Mouse (Mus musculus): ENCODE data around the gene Gm10337. TPM values are rescaled to one million over a fixed set of nuclear protein-coding genes. Genes with fewer than 3 reads are reported as not detected.

The Gm10337 gene
- 1 to 10 TPM in 1 of 2 experiments, not detected in 1; 3.8 TPM for total RNA-seq (2021)
- long read RNA-seq, experiment 1, result 0 reads
- long read RNA-seq, experiment 2, result 0 reads

- DNase-seq, result no peak
Measured at GRCm38 (mm10) chr15:102503447-102503846, at the start of gene Gm10337. Gene Gm10337, plus strand, starts transcription at chr15:102503722.

GRCm38 (mm10) chr15:102455993-102456392 is 47.5 kb upstream of the Gm10337 start:
- DNase-seq, result no peak

- no peak for DNase-seq
Measured at GRCm38 (mm10) chr15:102458050-102458736, 45.3 kb upstream of the Gm10337 start.

- DNase-seq, result peak; percentile 82
Measured at GRCm38 (mm10) chr15:102458904-102459317, 44.6 kb upstream of the Gm10337 start, which contains the start of gene Prr13. Gene Prr13, plus strand, starts transcription at chr15:102459028.

GRCm38 (mm10) chr15:102459381-102459780 is 44.1 kb upstream of the Gm10337 start:
- no peak for DNase-seq

GRCm38 (mm10) chr15:102459847-102460246 is 43.7 kb upstream of the Gm10337 start:
- no peak for DNase-seq

GRCm38 (mm10) chr15:102460409-102460808 is 43.1 kb upstream of the Gm10337 start:
- no peak for DNase-seq

- DNase-seq, result no peak
Measured at GRCm38 (mm10) chr15:102460971-102461370, 42.6 kb upstream of the Gm10337 start.

GRCm38 (mm10) chr15:102461430-102462075 is 42.0 kb upstream of the Gm10337 start:
- DNase-seq, result no peak

GRCm38 (mm10) chr15:102463666-102464065 is 39.9 kb upstream of the Gm10337 start:
- no peak for DNase-seq

- DNase-seq, result no peak
Measured at GRCm38 (mm10) chr15:102468675-102469370, 34.7 kb upstream of the Gm10337 start.

- peak; percentile 98 for DNase-seq
Measured at GRCm38 (mm10) chr15:102470183-102470604, 33.3 kb upstream of the Gm10337 start, which contains the start of gene Pcbp2. Gene Pcbp2, plus strand, starts transcription at chr15:102470539.

- DNase-seq, result peak; percentile 88
Measured at GRCm38 (mm10) chr15:102470605-102471294, 32.8 kb upstream of the Gm10337 start.

- DNase-seq, result no peak
Measured at GRCm38 (mm10) chr15:102471295-102471645, 32.3 kb upstream of the Gm10337 start.

GRCm38 (mm10) chr15:102471727-102472126 is 31.8 kb upstream of the Gm10337 start:
- DNase-seq, result no peak

- no peak for DNase-seq
Measured at GRCm38 (mm10) chr15:102473246-102473645, 30.3 kb upstream of the Gm10337 start.

- DNase-seq, result no peak
Measured at GRCm38 (mm10) chr15:102474520-102474919, 29.0 kb upstream of the Gm10337 start.

- DNase-seq, result no peak
Measured at GRCm38 (mm10) chr15:102483136-102483535, 20.4 kb upstream of the Gm10337 start.

GRCm38 (mm10) chr15:102485853-102486252 is 17.7 kb upstream of the Gm10337 start:
- no peak for DNase-seq

GRCm38 (mm10) chr15:102487664-102488063 is 15.9 kb upstream of the Gm10337 start:
- no peak for DNase-seq

GRCm38 (mm10) chr15:102498322-102498721 is 5.2 kb upstream of the Gm10337 start:
- DNase-seq, result no peak

GRCm38 (mm10) chr15:102499370-102499769 is 4.2 kb upstream of the Gm10337 start:
- no peak for DNase-seq
